Mouse (Mus musculus): ENCODE measurements around the gene Pdxdc1.

- no peak for TF ChIP-seq POLR2A (IDR thresholded peaks at IDR 0.05; ENCODE audit: low read depth, low read length)
- no peak for TF ChIP-seq CTCF (conservative IDR thresholded peaks at IDR 0.05; ENCODE audit: insufficient read depth, insufficient read length, low read depth, low read length)
Measured at GRCm38 (mm10) chr16:13848310-13848709, 54.6 kb downstream of the Pdxdc1 start.
